Mouse (Mus musculus) kidney, adult 8-10 months (tissue): ENCODE results near the gene Cyfip1.

Experiments
- DNase-seq, 2 experiments: peaks; one replicate each; pipeline ENCODE4 v3.0.0; 2022

The Cyfip1 gene

GRCm38 (mm10) chr7:55957916-55958315, 116.4 kb downstream of the Cyfip1 start:
- DNase-seq = no peak

- DNase-seq = no peak
These were observed 118.3 kb downstream of the Cyfip1 start for GRCm38 (mm10) chr7:55959801-55960200.

GRCm38 (mm10) chr7:55960506-55960905, 119.0 kb downstream of the Cyfip1 start:
- no peak for DNase-seq

GRCm38 (mm10) chr7:55962004-55962908, 120.7 kb downstream of the Cyfip1 start, which contains the start of gene Nipa2:
Gene Nipa2, minus strand, starts transcription at chr7:55962476.
- peak; percentile 91 to 95 for DNase-seq

- peak in 1 of 2 experiments; percentile 8 for DNase-seq
These were observed 125.4 kb downstream of the Cyfip1 start for GRCm38 (mm10) chr7:55966866-55967460.

- no peak for DNase-seq
These were observed 126.8 kb downstream of the Cyfip1 start for GRCm38 (mm10) chr7:55968258-55968901.

- DNase-seq = no peak
These were observed 127.9 kb downstream of the Cyfip1 start for GRCm38 (mm10) chr7:55969415-55969814.

GRCm38 (mm10) chr7:55974429-55974828, 132.9 kb downstream of the Cyfip1 start:
- no peak for DNase-seq

- DNase-seq = no peak
These were observed 140.0 kb downstream of the Cyfip1 start for GRCm38 (mm10) chr7:55981511-55981910.
